Comparison of ENCODE assay signal across 18 mouse cellular contexts in genomic region chr10:110085903-110086302, GRCm38 (mm10).
DNase-seq lines count a peak whose midpoint lies in the region; ATAC-seq and TF ChIP-seq lines count a peak whose summit lies in the region.
"Had no signal": no experiment of that assay in that cellular context is flagged by ENCODE, and none has a peak within 500 bp of the region (broad histone marks: within the 10 kb centered on the region; RNA-seq: fewer than 3 reads in every experiment).

No protein-coding gene starts in this region.

- H3K4me2 ChIP-seq in intestine, postnatal 0 days (replicated peaks; ENCODE audit: low read depth) = no peak overlapping the region
- H3K4me2 ChIP-seq in intestine, embryonic 16.5 days (ENCODE audit: low read depth, low read length) = no peak overlapping the region
- H3K4me2 ChIP-seq: embryonic facial prominence, embryonic 13.5 days; forebrain, embryonic 13.5 days; limb, embryonic 15.5 days; neural tube, embryonic 13.5 days had no signal

- no peak overlapping the region for H3K27ac ChIP-seq in intestine, postnatal 0 days (ENCODE audit: low read depth, low read length)
- no peak overlapping the region for H3K27ac ChIP-seq in intestine, embryonic 16.5 days (ENCODE audit: low read length)
- H3K27ac ChIP-seq: embryonic facial prominence, embryonic 13.5 days; forebrain, embryonic 13.5 days; heart, embryonic 10.5 days; limb, embryonic 15.5 days; midbrain, embryonic 10.5 days; neural tube, embryonic 13.5 days had no signal

- no peaks in the 10 kb centered on the region for H3K36me3 ChIP-seq in intestine, postnatal 0 days (ENCODE audit: control insufficient read depth, insufficient read depth)
- H3K36me3 ChIP-seq in intestine, embryonic 16.5 days (ENCODE audit: control insufficient read depth, insufficient read depth, low read length) = no peaks in the 10 kb centered on the region
- H3K36me3 ChIP-seq: embryonic facial prominence, embryonic 13.5 days; heart, embryonic 10.5 days; limb, embryonic 15.5 days; midbrain, embryonic 10.5 days; neural tube, embryonic 13.5 days had no signal

- no peaks in the 10 kb centered on the region for H3K27me3 ChIP-seq in intestine, postnatal 0 days (replicated peaks; ENCODE audit: control insufficient read depth, insufficient read depth, low read length)
- no peaks in the 10 kb centered on the region for H3K27me3 ChIP-seq in intestine, embryonic 16.5 days (replicated peaks; ENCODE audit: control insufficient read depth, insufficient read depth, low read length)
- H3K27me3 ChIP-seq: embryonic facial prominence, embryonic 13.5 days; forebrain, embryonic 13.5 days; limb, embryonic 15.5 days; neural tube, embryonic 13.5 days had no signal

- no peak overlapping the region for H3K4me3 ChIP-seq in intestine, postnatal 0 days (ENCODE audit: low read depth, low read length)
- H3K4me3 ChIP-seq in intestine, embryonic 16.5 days (ENCODE audit: low read length) = no peak overlapping the region
- H3K4me3 ChIP-seq: embryonic facial prominence, embryonic 13.5 days; erythroblast, embryonic 14.5 days; forebrain, embryonic 13.5 days; heart, embryonic 10.5 days; limb, embryonic 15.5 days; midbrain, embryonic 10.5 days; myocyte; neural tube, embryonic 13.5 days had no signal

- H3K9me3 ChIP-seq in intestine, postnatal 0 days (ENCODE audit: control insufficient read depth) = no peaks in the 10 kb centered on the region
- no peaks in the 10 kb centered on the region for H3K9me3 ChIP-seq in intestine, embryonic 16.5 days (ENCODE audit: control insufficient read depth, low read length)
- H3K9me3 ChIP-seq: embryonic facial prominence, embryonic 13.5 days; forebrain, embryonic 13.5 days; heart, embryonic 10.5 days; limb, embryonic 15.5 days; midbrain, embryonic 10.5 days; neural tube, embryonic 13.5 days had no signal

- H3K9ac ChIP-seq in intestine, postnatal 0 days (ENCODE audit: low read depth, low read length) = no peak overlapping the region
- H3K9ac ChIP-seq in intestine, embryonic 16.5 days (ENCODE audit: low read depth, low read length) = no peak overlapping the region
- H3K9ac ChIP-seq: embryonic facial prominence, embryonic 13.5 days; forebrain, embryonic 13.5 days; limb, embryonic 15.5 days; neural tube, embryonic 13.5 days had no signal

- ATAC-seq in intestine, postnatal 0 days = no peak
- ATAC-seq in intestine, embryonic 16.5 days = no peak
- peak; percentile 66 for ATAC-seq in megakaryocyte progenitor cell, adult 5-6 weeks (replicated peaks; ENCODE audit: poor library complexity)
- ATAC-seq: CD4-positive, CD25-positive, alpha-beta regulatory T cell, adult 4 months; forebrain, embryonic 13.5 days; midbrain, embryonic 16.5 days had no signal

- 0 out of 2 replicates have a peak, but pooled peaks have one; percentile 19 for TF ChIP-seq CTCF in intestine, postnatal 0 days (IDR thresholded peaks at IDR 0.05; ENCODE audit: low read depth)

- H3K4me1 ChIP-seq in intestine, postnatal 0 days (replicated peaks; ENCODE audit: control insufficient read depth, insufficient read depth, low read length) = no peaks in the 10 kb centered on the region
- H3K4me1 ChIP-seq in intestine, embryonic 16.5 days (ENCODE audit: control insufficient read depth, insufficient read depth, low read length) = no peaks in the 10 kb centered on the region
- H3K4me1 ChIP-seq: embryonic facial prominence, embryonic 13.5 days; forebrain, embryonic 13.5 days; heart, embryonic 10.5 days; limb, embryonic 15.5 days; midbrain, embryonic 10.5 days; neural tube, embryonic 13.5 days had no signal

- WGBS in intestine, postnatal 0 days = 74% methylated on average over 1 of the region's 1 CpGs
- WGBS in intestine, embryonic 16.5 days = 68% methylated on average over 1 of the region's 1 CpGs

- peak; percentile 22 for DNase-seq in adrenal gland, postnatal 10 days
- no peak for DNase-seq in adrenal gland, postnatal 36 days
- DNase-seq in ZHBTc4 (ENCODE audit: low read depth, low spot score) = peak; percentile 4
- DNase-seq in urinary bladder, postnatal 14 days (ENCODE audit: low spot score) = no peak
- DNase-seq: layer of hippocampus, adult 9-11 months had no signal

Comparison
In these comparisons a context has a peak if more than half of its experiments do, and no peak if none do; other contexts are left out.
1. DNase-seq: peak in adrenal gland, postnatal 10 days (single experiment) and ZHBTc4 (single experiment); none in adrenal gland, postnatal 36 days (0 of 2) and urinary bladder, postnatal 14 days (single experiment).